Mouse (Mus musculus) WW6 (cell line): ENCODE measurements around the gene Rdh12.
"Not testable (repeated sequence)": the region's sequence is repeated elsewhere in the genome, so short reads cannot be mapped to it uniquely, and the experiment has no call there.

ENCODE experiments used
- DNase-seq: peaks from one replicate; pipeline ENCODE4 v3.0.0-alpha.2; 2013; ENCODE audit warnings: low read depth, low spot score

The Rdh12 gene

DNA sequence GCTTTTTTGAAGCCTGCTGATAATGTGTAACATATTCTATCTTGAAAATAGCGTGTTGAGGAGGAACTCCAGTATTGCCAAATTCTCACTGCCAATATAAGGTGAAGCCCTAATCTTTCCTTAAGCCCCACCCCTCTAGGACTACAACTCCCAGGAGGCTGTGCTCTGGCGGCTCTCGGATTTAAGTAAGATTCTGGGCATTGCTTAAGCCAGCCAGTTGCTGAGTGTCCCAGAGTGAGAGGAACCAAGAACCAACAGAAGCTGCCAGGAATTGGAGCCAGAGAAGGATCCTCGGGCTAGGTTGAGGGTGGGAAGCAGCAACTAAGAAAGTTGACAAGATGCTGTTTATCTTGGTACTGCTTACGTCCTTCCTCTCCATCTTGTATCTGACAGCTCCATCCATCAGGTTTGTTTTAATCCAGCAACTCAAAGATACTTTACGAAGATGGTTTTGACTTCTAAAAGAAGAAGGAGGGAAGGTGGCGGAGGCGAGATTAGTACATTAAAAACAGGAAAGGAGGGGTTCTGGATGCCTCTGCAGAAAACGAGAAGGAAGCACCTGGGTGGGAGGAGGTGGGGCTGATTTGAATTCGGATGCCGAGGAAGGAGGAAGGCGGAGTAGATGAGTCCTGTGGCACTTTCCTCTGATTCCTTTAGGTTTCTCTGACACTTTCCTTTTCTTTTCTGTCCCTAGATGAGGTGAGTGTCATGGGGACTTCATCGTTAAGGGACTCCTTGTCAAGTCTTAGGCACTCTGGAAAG is at the start of gene Rdh12:
Gene Rdh12 (plus strand): TSS at position 212 of the 762 bp plus-strand sequence.
- DNase-seq, result no peak

DNA sequence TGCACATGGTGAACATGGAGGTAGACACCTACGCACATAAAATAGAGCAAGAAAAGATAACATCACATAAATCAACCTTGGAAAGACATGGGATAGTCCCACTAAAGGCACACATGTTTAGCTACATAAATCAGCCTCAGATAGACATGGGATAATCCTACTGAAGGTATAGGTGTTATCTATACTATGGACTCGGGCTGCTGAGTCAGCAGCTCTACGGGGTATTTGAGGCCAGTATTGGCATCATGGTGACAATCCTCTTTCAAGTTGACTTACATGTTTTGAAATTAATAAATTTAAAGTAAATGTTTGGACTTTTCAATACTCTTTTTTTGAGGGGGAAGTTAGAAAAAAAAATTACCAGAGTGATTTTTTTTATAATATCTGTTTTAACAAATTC is 45.8 kb upstream of the Rdh12 start:
- DNase-seq, result no peak

DNA sequence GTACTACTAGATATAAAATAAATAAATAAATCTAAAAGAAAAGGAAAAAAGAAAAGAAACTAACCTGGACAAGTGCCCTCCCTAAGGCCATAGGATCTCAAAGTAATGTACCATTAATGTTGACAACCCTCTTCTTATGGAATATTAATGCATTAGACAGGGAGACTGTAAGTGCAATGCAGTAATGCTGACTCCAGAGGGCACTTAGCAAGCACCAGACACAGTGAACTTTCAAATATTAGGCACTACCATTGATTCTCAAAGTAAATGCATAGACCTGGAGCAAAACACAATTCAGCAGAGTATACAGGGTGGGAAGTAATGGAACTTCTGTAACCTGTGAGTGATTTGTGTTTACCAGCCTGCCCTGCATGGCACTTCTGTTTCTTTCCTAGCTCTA is 39.5 kb upstream of the Rdh12 start:
- no peak for DNase-seq

DNA sequence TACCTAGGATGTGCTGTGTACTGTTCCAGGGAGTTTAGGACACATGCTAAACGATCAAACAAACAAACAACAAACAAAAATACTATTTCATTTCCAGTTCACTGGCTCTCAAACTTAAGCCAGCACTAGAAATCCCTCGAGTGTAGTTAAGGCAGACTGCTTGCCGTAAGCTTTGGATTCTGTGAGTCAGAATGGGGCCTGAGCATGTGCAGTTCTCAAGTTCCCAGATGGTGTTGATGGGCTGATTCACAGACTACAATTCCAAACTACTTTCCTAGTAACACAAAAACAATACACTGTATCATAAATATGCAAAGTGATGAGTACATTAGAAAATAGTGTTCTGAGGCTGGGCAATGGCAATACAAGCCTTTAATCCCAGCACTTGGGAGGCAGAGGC is 38.3 kb upstream of the Rdh12 start:
- no peak for DNase-seq

DNA sequence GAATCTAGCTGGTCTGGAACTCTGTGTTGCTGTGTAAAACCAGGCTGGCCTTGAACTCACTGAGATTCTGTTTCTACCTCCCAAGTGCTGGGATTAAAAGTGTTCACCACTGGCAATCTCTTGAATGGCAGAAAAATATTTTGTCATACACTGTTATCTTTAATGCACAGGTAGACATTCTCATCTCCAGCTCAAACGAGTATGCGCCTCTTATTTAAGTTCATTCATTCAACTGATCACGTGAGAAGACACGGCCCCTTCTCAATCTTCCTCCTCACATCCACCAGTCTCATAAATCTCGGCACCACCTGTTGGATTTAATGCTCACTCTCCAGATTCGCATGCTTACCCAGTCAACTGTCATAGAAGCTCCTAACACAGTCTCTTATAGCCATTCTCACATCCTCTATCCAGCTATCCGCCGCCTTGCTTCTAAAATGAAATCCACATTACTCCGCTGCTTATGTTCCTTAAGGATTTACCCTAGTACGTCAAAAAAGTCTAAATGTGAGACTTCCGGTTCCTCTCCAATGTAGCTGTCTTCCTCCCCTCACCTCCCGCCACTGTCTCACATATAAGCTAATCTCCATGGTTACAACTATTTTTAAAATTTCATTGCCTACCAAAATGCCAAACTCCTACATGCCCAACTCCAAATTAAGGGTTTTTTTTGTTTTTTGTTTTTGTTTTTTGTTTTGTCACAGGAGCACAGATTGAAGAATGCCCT is 37.3 kb upstream of the Rdh12 start:
- DNase-seq, result no peak

DNA sequence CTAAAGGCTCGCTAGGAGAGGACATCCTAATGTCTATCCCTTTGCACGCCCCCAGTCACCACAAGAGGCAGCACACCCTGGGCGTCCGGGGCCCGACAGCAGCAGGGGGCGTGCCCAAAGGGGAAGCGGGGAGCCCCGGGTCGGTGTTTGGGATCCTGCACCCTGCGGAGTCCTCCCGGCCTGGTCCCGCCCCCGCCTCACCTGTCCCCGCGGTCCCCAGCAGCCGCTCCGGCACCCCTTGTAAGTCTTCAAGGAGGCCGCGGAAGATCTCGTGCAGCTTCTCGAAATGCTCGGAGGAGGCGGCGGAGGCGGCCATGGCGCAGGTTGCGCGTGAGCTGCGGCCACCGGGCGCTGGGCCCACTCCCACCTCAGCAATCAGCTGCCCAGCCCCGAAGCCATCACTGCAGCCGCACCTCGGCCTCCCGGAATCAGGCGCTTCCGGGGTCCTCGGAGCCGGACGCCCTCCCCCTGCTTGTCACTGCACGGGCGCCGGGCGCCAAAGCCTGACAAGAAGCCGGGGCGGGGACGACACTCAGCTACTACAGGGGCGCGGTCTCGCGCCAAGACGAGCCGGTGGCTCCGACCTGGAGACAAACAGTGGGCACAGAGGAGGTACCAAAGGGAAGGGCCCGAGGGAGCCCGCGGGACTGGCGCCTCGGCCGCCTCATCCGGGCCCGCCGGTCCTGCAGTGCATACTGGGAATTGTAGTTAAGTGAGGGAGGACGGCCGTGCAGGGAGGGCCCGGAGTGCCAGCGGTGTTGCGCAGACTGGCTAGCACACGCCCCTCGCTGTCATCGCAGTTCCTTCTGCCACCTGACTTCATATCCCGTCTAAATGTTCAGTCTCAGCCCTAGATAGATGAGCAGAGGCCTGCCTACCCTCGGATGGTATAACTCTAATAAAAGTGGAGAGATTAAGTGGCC is 36.4 kb upstream of the Rdh12 start, which contains the start of gene Vti1b:
Gene Vti1b (minus strand): TSS at position 649 of the 923 bp plus-strand sequence.
- DNase-seq, result peak; percentile 69

DNA sequence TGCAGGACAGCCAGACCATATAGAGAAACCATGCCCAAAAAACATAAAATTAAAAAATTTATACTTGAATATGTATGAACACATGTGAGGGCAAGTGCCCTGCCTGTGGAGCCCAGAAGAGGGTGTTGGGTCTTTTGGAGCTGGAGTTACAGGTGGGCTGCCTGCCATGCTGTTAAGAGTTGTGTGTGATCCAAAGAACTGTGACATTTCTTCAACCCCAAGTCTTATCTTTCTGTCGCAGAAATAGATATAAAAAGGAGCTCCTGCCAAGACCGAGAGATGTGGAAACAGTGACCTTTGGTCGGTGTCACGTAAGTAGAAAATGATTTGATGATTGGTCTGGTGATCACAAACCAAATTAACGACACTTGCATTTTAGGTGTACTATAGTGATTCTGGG is 35.0 kb upstream of the Rdh12 start:
- no peak for DNase-seq

DNA sequence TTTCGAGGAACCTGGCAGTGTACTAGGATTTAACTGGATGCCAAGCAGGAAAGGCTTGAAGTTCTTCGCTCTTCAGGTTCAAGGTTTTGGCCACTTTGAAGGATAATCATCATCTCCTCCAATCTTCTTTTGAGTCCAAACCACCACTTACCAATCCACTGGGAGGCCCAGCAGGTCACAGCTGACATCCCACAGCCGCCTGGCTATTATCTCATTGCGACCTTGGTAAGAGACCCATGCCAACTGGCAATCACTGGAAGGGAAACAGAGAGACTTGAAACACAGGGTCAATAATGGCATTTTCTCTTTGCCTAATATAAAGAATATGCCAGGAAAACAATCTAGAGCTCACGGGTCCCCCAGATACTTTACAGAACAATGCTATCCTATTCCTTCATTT is 32.7 kb upstream of the Rdh12 start:
- DNase-seq, result no peak

DNA sequence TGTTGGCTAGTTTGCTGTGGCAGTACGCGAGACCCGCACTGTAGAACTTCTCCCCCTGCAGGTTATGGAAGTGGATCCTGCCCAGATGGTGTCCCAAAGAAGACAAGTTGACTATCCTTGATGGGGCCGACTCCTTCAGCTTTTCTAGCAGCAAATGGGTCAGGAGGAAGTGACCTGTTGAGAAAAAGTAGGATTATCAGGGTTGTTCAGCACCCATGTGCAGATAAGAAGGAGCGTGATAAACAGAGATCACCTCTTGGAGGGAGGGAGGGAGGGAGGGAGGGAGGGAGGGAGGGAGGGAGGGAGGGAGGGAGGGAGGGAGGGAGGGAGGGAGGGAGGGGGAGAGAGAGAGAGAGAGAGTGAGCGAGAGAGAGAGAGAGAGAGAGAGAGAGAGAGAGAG is 23.6 kb upstream of the Rdh12 start:
- DNase-seq, result not testable (repeated sequence)

DNA sequence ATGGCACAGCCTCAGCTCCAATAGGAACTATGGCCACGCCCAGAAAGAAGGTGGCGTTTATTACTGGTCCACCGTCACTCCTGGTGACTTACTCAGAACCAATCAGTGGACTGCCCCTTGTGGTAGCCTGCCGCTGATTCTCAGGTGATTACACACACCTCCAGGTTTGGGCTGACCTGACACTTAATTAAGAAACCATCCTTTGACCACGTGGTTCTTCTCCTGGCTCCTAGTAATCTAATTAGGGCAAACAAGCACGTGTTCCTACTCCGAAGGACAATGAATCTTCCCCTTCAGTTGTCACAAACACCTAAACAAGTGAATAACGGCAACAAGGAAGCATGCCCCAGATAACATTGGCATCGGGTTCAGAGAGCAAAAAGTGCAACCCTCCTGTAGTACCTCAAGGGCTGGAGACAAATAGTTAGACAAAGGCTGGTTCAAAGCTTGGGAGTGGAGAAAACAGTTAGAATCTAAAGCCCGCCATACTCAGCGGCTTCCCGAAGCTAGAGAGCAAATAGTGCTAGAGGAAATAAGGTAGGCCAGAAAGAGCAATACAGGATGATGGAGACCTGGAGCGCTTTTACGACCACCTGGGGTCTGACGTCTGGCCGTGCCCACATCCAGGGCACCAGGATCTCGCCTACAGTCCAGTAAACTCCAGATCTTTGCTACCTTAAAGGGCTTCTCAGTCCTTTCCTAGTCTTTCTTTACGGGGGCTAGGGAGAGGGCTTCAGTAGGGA is 17.6 kb upstream of the Rdh12 start:
- DNase-seq, result no peak

DNA sequence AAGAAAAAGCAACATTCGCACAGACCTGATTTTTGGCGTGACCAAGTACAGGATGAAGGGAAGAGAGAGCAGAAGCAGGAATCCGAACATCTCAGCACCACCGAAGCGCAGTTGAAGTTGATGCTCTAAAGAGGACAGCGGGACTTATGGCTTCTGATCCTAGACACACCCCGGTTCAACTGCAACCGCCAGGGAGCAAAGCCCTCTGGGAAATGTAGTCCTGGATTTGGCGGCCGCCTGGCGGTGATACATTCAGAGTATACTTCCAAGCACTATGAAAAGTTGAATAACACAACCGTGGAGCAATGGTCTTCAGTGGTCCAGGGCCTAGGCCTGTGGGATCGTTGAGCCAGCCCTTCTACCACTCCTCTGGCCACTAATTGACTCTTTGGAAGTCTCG is 17.0 kb upstream of the Rdh12 start:
- peak; percentile 56 for DNase-seq

DNA sequence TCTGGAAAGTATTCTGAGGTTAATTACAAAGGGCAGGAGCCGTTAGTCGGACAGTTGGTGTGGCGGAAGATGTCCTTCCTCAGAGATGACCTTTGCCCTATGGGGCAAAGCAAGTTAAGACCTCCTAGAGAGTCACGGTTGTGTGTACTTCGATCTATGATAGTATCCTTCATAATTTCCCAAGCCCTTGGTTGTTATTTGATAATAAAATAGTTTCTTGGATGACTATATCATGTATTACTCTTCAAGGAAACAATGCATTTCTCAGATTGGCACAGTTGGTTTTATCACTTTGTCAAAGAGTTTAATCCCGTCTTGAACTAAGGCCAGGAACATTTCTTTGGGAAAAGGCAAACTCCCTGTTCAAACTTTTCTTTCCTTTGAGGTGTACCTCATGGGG is 16.5 kb upstream of the Rdh12 start, which contains the start of gene Rdh11:
Gene Rdh11 (minus strand): TSS at position 101 of the 400 bp plus-strand sequence.
- DNase-seq, result no peak

DNA sequence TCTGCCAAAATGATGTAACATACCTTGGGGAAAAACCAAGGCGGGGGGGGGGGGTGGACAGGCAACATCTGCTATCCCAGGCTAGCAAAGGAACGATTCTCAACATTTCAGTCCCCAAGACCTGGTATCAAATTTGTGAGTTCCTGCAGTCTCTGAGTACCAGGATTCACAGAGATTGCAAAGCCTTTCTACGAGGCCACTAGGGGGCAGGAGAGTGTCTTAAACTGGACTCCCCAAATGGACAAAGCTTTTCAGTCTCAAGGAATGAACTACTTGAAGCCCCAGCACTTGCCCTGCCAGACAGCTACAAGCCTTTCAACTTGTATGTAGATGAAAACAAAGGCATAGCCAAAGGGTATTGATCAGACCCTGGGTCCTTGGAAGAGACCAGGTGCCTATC is 15.3 kb upstream of the Rdh12 start:
- no peak for DNase-seq

DNA sequence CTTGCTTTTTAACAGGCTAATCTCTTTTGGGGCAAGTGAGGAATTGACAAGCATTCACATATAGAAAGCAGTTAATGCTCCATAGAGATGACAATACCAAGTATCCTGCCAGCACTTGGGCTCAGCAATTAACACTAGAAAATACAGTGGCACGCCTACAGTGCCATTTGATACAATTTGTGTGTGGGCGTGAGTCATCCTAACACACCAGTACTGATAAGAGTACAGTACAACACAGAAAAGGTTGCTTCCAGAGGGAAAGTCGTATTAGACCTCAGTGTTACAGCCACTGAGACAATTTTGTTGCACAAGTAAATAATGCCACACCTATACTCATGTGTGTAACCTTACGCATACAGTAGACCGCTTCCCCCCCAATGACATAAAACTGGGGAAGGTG is 11.6 kb upstream of the Rdh12 start:
- DNase-seq, result no peak

DNA sequence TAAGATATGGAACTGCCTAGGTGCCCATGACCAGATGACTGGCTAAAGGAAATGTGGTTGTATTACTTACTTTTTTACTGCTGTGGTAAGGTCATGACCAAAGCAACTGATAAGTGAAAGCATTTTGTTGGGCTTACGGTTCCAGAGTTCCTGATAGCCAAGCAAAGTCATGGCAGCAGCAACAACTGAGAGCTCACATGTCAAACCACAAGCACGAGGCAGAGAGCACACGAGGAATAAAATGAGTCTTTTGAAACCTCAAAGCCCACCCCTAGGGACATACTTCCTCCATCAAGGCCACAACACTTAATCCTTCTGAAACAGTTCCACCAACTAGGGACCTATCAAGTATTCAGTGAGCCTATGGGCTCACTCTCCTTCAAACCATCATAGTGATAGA is 6.8 kb upstream of the Rdh12 start:
- no peak for DNase-seq

DNA sequence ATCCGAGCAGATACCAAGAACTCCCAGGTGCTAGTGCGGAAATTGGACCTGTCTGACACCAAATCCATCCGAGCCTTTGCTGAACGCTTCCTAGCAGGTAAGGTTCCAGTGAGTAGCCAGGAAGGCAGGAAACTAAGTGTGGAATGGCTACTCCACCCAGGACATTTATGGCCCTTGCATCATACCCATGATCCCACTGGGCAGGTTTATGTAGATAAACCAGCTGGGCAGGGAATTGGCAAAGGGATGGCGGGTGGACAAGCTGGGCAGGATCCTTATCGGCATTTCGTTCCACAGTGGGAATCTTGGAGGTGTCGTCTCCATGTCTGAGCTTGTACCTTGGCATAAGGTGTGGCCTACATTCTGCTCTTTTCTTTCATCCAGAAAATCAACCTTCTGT is 2.7 kb downstream of the Rdh12 start:
- DNase-seq, result no peak

DNA sequence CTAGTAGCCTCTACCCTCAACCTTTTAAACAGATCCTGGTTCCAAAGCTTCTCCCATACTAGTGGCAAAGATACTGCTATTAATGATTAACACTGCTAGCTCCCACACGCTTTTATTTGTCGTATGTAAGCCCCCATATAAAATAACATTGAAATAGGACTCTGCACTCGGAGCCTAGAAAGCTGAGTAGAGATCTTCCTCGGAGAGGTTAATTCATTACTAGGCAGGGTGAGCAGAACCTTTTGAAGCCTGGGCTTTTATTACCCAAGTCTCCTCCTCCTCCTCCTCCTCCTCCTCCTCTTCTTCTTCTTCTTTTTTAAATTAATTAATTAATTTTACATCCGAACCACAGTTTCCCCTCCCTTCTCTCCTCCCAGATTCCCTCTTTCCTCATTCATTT is 8.8 kb downstream of the Rdh12 start:
- no peak for DNase-seq

DNA sequence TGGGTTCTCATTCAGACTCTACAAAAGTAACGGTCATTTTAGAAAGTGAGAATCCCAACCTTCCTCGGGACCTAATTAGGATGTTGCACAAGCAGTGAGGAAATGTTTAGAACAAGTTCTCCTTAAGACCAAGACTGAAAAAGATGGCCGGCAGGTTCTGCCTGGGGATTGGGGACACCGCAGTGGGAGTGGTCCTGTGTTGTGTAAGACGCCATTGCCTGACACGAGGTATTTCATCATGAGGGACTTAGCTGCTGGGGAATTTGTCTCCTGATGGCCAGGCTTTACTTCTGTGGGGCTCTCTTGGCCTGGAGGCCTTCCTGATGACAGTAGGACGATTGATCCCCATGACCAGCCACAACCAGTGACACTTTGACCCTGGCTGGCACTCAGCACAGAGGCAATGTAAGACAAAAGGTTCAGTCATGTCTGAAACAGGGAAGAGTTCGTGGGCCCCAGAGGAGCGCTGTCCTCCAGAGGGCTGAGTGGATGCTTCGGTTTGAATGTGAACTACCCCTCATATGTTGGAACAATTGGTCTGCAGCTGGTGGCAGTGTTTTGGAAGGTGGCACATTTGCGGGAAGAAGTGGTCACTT is 26.9 kb downstream of the Rdh12 start:
- DNase-seq, result no peak

DNA sequence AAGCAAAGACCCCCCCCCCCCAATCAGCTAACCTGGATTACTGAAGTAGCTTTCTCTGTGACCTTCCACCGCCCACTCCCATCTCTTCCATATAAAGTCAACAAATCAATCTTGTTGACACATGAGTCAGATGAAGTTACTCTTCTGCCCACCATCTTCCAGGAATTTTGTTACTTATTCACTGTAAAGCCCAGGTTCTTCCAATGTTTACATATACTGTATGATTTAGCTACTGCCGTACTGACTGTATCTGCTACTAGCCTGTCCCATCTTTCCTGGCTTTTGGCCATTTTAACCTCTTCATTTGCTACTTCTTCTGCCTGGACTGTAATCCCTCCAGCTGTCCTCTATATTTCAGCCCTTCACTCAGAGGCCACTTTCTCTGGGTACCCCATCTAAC is 33.3 kb downstream of the Rdh12 start:
- DNase-seq, result no peak

DNA sequence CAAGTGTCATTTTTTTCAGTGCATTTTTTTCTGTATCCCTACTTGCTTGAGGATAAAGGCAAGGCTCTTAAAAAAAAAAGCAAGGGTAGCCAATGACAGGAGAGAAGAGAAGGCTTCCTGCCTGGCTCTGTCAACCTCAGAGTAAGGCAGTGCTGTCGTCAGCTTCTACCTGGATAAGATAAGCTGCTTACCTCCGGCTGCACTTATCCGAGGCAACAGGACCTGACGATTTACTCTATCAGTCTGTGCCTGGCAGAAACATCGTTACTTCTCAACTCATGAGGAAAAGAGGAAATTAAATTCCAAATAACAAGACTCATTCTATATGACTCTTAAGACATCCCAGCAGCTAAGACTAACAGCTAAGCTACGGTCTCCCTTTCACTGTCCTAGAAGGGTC is 34.2 kb downstream of the Rdh12 start:
- no peak for DNase-seq

DNA sequence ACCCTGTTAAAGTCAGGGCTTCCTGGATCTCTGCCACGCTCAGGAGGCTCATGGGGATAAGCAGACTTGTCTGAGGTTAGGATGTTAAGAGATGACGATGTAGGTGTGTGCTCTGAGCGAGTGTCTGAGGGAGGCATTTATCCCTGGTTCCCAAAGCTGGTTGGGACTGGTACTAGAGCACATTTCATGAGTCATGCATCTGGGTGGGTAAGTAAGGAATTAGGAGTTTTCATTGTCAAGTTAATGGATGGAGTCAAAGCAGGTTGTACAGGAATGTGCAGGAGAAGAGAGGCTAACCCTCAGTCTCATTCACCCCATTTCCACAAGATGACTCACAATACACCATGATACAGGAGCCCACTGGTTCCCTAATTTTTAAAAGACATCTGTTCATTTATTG is 39.4 kb downstream of the Rdh12 start:
- no peak for DNase-seq
